Mouse (Mus musculus): ENCODE results near the gene Serinc5.
"Not testable (repeated sequence)": the region's sequence is repeated elsewhere in the genome, so short reads cannot be mapped to it uniquely, and the experiment has no call there.

Gene Serinc5

DNA sequence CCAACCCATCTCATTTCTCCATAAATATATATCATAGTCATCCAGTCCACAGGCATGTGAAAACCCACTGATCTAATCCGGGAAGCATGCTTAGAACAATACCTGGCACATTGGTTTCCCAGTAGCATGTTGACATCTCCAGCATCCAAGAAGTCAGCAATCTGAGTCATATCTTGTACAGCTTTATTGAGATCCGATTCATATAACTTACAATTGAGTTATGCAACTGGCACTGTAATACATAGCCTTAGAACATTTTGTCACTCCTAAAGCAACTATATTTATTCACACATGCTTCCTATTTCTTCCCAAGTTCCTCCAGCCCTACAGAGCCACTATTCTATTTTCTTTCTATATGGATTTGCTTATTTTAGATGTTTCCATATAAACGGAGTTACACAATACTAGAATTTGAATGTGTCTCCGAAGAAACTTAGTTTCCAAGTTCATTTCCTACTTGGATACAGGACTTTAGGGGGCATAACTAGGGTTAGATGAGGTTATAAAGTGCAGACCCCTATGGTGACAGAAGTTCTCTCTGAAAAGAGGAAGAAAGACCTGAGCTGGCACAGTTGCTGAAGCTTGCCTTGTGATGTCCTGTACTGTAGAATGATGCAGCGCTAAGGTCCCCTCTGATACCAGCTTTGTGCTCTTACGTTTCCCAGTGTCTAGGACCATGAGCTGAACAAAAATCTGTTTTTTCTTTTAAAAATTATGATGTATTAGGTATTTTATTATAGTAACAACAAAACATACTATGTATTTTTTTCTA is 57.5 kb downstream of the Serinc5 start:
- no peak for DNase-seq

DNA sequence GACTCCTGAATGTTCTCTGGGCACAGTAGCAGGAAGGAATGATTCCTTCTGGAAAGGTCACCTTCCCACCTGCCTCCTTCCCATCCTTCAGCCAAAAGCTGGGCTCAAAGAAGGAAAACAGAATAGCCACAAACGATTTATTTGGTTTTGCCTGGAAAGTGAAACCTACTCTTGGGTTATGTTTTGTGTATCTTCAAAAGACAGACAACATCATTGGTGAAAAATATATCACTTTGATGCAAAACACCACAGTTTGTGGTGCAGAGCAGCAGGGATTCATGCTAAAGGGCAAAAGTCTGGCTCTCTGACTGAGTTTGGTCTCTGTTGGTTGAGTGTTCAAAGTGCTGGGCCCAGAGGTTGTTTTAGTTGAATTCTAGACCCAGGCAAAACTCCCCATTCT is 60.8 kb downstream of the Serinc5 start:
- DNase-seq: no peak

DNA sequence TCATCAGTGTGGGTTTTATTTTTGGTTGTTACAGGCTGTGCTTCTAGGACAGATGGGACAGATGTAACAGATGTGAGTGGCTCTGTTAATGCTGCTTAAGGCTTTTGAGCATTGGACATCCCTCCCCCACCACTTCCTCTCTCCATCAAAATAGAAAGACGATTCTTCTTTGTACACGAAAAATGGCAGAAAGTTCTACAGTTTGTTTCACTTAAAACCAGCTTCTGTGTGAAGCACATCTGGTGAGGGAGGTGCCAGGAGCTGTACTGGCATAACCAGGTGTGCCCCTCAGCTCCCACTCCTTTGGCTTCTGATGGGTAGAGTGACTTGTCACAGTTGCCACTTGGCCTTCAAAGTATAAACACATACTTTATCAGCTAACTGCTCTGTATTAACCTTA is 63.8 kb downstream of the Serinc5 start:
- DNase-seq: no peak

DNA sequence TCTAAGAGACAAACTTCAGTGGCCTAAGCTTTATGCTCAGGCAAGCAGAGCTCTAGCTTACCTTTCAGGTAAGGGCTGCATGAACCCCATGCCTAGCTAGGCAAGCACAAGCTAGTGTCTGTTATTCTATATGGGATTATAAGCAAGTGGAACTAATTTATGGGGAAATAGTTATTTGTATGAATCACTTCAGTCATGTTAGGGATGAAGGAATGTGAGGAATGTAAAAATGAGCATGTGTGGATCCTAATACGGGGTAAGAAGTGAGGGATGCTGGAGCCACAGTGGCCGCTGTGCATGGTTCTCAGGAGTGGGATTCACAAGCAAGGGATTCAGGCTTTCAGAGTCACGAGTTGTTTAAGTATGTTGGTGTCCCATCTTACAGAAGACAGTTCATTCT is 64.4 kb downstream of the Serinc5 start:
- no peak for DNase-seq

DNA sequence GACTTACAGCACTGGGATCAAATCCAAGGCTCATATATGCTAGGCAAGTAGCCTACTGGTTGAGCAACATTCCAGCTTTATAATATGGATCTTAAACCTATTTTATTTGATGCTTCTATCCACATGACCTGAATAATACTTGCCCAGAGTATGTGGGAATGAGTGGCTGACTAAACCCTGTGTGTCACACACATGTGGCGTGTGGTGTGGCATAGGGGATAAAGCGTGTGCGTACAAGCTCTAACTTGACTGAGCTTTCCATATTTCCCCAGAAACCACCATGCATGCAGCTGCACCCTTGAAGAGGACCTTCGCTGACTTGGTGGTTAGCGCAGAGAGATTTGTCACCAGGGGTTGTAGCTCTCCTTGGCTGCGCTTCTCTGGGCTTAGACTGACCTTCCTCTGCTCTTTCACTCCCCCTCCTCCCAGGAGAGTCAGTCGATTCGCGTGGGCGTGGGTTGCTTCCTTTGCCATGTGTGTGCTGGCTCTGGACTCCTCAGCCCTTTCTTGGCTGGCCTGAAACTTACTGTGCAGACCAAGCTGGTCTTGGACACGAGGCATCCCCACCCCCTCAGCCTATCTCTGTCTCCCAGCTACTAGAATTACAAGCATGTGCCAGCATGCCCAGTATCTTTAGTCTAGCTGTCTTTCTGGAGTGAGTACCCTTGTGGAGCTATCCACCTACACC is 65.2 kb downstream of the Serinc5 start:
- DNase-seq: peak; percentile 25 to 42

DNA sequence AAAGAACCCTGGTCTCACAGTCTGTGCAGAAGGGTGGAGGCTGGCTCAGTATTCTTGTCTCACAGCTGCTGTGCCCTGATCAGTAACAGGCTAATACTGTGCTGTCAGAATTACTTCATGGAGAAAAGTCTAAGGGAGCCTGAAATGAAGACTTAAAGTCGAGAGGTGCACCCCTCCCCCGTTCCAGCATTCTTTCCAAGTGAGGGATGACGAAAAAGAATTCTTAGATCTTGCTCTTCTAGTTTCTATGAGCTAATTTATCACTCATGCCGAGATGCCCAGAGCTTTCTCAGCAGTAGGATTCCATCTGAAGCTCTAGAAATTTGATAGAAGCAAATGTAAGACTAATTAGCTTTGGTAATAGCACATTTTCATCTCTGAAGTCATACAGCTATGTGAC is 66.8 kb downstream of the Serinc5 start:
- DNase-seq: no peak

DNA sequence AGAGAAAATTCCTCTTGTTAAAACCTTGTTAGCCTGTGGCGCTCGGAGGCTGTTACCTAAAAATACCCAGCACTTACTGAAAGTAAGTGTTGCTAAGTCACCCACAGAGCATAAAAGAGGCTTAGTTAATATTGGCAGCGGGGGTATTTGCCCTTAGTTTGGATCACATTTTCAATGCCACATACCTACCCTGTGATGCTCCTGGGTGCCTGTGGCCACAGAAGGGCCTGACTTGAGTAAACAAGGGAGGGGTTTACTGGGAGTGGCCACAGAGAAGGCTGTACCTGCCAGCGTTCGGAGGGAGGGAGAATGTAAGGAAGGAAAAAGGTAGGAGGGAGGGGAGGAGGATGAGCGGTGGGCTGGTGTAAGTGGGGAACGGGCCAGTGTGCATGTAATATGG is 68.8 kb downstream of the Serinc5 start:
- no peak for DNase-seq

DNA sequence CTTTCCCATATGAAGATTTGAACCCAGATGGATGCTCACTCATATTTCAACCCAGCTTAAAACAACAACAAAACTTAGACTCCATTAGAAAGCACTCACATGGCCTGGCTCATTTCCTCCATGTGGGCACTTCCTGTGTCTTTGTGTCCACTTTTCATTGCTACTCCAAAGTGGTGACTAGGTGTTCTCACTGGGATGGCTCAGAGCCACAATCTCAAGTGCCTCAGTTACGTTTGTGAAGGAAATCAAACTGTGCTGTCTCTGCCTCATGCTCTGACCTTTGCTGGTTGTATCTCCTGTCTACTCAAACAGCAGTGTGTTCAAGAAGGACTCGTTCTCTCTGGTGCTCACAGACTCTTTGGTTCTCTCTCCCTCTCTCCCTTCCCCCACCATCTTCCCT is 70.7 kb downstream of the Serinc5 start:
- DNase-seq: no peak

DNA sequence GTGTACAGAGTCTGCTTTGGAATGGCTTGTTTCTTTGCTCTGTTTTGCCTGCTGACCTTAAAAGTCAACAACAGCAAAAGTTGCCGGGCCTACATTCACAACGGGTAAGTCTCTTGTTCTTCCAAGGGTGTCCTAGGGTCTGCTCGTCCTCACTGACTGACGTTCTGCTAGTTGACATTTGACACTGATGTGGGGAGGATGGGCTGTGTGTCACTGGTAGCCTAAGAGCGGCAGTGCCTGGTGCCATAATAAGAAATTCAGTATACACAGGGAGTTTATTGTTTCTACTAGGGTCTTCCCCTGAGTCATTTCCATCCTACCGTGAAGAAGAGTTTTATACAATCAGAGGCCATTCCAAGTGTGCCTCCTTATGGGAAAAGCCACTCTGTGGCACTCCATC is 71.9 kb downstream of the Serinc5 start:
- DNase-seq: no peak

DNA sequence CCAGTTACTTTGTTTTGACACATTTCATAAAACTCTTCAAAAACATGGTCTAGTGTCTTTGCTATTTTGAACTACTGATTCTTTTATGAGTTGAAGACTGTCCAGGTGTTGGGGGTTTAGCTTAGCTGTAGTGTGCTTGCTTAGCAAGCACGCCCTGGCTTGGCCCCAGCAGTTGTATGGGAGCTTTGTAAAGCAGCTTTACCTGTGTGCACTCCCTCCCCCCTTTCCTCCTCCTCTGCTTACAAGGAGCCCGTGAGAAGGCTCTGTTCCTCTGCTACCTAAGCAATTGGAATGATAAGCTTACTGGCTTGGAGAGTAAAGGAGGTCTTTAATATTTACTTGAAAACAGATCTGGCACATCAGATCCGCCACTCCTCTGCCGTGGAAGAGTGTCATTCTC is 72.6 kb downstream of the Serinc5 start:
- no peak for DNase-seq

DNA sequence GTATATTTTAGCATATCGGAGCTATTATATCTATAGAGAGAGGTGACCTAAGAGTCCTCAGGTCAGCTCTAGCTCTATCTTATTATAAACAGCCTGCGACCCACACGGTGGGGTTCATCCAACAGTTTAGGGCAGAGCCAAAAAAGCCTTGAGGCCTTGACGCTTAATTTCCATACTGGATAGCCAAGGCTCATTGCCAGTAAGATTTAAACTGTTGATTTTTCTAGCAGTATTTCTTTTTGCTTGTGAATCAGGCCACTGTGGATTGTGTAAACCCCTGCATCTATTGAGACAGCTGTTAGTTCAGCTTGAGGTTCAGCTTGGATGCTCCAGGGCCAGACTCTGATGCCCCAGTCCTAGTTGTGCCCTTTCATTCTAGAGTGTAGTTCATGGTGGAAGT is 73.4 kb downstream of the Serinc5 start:
- no peak for DNase-seq

DNA sequence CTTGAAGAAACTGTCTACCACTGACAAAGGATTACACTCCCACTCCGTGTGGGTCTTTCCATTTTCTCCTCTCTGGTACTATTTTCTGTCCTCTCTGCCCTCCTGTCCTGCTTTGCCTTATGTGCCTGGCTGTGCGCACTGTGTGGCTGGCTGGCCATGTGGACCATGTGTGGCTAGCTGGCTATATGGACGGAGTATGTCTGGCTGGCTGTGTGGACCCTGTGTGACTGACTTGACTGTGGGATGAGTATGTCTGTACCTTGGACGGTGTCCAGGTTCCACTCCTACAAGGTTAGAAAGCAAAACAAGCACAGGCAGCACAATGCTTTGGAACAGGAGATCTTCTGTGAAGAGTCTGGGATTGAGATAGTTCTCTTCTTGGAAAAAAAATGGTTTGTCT is 74.4 kb downstream of the Serinc5 start:
- DNase-seq: peak in 1 of 2 experiments; percentile 14

DNA sequence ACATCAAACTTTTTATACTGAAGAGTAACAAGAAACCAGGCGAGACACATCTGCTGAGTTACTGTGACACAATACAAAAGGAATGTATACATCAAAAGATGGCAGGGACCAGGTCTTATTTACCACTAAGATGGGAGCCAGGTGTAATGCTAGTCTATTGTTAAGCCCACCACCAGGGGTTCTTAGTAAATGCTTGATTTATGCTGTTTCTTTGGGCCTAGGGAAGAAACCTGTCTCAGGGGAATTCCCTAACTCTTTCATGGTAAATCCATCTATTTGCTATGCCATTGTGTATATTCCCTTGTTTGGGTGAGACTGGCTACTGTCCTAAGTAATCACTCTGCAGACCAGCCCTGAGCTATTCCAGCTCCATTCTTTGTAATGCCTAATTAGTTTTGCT is 76.3 kb downstream of the Serinc5 start:
- not testable (repeated sequence) for DNase-seq

DNA sequence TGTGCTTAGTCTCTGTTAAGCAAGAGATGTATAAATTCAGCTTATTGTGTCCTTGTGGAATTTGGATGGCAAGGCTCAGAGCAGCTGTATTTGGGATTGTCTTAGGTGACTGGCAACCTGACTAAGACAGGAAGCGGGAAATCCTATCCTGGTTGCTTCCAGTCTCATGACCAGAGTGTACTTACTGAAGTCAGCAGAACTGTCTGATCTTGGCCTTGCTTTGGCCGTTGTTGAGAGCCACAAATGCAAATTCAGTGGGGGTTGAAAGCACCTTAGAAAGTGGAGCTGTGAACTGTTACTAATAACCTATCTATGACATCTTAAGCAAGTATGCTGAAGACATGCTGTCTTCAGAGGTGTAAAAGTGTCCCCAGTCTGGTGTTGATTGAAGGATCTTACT is 78.2 kb downstream of the Serinc5 start:
- no peak for DNase-seq

DNA sequence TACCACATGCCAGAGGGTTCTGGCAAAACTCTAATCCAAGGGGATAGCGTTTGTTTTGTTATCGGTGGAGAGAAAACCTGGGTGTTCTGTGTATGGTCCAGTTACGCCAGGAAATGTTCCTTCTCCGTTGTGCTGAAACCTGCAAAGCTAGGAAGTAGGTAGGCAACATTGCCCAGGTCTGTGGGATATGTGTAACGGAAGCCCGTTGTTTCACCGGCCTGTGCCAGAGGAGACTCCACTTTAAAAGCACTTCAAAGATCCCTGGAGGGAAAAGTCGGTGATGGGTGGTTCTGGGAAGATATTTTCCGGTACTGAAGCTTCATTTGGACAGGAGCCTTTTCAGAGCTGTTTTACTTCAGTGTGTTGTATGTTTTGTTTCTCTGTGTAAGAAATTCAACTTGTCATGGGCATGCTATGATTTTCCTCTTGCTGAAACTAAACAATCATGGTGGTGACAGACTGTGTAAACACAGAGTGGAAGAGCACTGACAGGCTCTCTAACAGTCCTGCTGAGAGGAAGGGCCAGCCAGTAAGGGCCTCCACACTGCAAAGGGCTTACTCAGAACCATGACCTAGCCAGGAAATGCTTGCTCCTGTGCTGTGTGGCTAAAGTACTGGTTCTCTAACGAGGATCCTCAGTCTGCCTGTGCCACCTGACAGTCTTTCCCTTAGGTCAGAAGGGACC is 83.1 kb downstream of the Serinc5 start:
- DNase-seq: no peak

DNA sequence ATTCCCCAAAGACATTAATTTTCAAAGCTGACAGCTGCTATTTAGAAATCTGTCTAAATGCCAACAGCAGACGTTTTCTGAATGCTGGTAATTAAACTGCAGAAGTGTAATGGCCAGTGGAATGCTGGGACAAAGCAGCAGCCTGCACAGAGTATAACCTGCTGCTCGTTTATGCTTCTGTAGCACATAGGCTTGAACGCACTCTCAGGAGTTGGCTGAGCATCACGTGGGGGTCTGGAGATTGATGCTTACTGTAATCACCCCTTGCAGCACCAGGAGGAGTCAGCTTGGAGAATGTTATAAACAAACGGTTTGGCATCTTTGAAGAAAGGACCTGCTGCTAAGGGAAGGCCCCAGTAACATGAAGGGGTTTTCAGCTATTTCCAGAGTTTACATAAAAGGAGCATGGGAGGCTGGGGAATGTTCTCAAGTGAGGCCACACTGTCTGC is 85.6 kb downstream of the Serinc5 start:
- DNase-seq: no peak

DNA sequence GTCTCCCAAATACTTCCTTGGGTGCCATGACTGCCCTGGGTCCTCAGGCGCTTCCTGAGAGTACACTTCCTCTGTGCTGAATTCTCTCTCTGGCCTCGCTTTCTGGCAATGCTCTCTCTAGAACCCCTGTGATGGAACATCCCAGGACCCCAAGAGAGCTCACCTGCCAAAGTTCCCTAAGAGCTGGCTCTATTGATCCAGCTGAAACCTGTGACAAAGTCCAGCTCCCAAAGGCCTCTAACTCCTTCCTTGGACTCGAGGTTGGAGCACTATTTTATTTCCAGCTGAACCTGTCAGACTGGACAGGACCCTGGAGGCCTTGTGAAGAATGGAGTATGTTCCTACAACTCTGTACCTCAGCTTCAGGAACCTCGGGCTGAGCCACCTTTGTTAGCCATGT is 86.2 kb downstream of the Serinc5 start:
- no peak for DNase-seq

DNA sequence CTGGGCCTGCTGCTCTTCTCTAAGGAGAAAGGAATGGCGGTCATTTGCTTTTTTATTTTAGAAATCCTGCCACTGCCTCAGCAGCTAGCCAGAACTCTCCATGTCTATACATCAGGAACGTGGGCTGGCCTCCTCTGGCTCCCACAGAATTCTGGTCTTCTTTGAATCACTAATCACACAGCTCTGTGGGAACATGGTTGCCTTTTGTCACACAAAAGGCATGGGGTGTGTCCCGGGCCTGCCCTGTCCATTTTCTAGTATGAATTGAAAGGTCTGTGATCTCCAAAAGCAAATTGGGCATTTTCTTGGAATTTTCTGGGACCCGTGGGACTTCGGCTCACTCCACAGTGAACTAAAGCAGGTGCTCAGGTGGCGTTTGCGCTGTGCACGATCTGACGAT is 87.9 kb downstream of the Serinc5 start:
- DNase-seq: no peak

DNA sequence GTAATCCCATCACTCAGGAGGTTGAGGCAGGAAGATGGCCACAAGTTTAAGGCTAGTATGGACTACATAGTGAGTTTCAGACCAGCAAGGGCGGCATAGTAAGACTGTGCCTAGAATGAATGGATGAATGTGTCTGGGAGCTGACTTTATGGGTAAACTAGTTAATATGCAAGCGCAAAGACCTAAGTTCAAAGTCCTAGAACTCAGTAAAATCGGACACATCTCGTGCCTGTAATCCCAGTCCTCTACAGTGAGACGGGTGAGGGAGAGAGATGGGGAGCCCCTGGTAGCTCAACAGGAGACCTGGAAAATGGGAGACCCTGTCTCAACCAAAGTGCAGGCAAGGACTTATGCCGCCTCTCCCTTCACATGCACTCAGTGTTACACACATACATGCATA is 88.5 kb downstream of the Serinc5 start:
- DNase-seq: no peak

DNA sequence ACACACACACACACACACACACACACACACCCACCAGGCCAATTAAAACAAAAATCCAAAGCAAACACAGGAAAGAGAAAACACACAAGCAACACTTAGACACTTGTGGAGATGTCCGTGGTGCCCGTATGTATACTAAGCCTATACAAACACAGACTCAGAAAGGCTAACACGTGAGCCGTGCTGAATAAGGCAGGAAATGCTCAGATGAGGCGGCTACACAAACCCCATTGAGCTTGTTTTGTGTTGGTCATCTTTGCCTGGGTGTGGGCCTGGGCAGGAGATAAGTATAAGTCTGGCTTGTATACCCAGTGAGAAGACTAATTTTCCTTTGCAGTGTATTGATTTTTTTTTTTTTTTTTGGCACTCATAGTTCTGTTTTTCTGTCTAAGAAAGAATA is 91.1 kb downstream of the Serinc5 start:
- no peak for DNase-seq

DNA sequence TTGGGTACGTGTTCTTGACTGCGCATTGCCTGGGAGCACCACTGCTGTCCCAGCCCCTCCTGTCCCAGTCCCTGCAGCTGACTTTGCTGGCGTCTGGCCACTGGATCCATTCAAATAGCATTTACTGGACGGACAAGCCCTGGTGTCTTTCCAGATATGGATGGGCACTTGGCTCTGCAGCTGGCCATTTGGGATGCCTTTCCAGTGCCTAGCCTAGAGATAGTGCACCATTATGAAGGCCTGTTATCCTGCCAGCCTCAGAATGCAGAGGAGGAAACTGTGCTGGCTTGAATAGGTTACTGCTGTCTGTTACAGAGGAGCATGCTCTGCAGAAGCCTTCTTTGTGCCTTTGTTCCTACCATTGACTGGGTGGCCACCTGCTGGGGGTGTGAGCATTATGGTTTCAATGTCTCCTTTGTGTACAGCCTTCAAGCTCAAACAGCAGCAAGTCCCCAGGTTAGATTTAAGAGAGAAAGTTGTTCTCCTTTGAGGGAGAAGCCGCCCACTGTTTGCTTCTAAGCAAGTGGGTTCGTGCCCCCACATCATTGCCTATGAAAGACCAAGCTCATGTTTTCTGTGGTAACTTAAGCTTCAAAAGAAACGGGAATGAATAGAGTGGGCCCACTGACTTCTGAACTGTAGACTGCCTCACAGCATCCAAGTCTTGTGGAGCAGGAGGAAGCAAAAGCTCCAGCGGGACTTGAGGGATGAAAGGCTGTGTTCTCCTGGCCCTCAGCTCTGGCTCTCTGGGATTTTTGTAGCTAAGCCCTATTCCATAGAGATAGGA is 92.5 kb downstream of the Serinc5 start:
- peak; percentile 22 to 58 for DNase-seq

DNA sequence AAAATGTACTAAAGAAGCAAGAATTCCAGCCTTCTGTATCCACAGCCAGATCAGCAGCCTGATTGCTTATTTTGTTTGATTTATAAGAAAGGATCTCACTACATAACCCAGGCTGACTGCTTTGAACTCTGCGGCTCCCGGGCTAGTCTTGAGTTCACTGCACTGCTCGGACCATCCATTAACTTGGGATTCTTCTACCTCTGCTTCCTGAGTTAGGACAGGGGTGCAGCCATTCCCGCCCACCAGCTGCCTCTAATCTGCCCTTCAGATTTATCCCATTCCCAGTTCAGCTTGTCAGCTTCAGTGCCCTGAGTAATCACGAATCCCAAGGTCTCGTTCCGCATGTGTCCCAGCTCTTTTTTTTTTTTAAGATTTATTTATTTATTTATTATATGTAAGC is 93.3 kb downstream of the Serinc5 start:
- DNase-seq: no peak

DNA sequence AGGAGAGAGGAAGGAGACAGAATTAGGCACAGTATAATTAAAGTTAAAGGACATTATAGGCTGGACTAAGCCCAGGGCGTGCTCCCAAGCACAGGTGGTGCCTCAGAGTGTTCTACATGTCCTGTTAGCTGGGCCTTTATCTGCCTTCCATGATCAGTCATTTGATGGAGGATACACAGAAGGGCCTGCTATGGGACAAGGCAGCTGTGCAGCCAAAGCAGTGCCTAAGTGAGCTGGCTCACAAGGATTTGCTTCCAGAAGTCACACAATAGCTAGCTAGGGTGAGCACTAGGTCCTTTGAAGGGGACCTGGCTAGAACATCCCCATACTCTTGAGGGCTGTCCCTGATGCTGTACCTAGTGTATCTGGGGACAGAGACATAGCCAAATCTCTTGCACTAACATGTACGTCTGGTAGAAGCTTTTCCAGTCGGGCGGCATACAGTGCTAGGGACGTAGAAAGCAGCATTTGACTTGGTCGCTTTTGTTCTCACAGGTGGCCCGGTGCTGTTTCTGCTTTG is 94.2 kb downstream of the Serinc5 start:
- no peak for DNase-seq

Measured in cerebellum, postnatal 25 days (tissue).